Mouse (Mus musculus): ENCODE results near the gene Ptma.

GRCm38 (mm10) chr1:86538383-86538782, 11.9 kb downstream of the Ptma start:
- TF ChIP-seq CTCF (IDR thresholded peaks at IDR 0.05; ENCODE audit: low read depth, low read length) = peak; percentile 73
- no peak for TF ChIP-seq POLR2A (IDR thresholded peaks at IDR 0.05; ENCODE audit: insufficient read depth, low read length)
